Mouse (Mus musculus) heart, adult 9 months (tissue): ENCODE results near the gene Card11.

ENCODE experiments used
- DNase-seq, 2 experiments: peaks; one replicate each; pipeline ENCODE4 v3.0.0; 2022; ENCODE audit warnings: low spot score in 2 of 2

Card11 gene

DNA sequence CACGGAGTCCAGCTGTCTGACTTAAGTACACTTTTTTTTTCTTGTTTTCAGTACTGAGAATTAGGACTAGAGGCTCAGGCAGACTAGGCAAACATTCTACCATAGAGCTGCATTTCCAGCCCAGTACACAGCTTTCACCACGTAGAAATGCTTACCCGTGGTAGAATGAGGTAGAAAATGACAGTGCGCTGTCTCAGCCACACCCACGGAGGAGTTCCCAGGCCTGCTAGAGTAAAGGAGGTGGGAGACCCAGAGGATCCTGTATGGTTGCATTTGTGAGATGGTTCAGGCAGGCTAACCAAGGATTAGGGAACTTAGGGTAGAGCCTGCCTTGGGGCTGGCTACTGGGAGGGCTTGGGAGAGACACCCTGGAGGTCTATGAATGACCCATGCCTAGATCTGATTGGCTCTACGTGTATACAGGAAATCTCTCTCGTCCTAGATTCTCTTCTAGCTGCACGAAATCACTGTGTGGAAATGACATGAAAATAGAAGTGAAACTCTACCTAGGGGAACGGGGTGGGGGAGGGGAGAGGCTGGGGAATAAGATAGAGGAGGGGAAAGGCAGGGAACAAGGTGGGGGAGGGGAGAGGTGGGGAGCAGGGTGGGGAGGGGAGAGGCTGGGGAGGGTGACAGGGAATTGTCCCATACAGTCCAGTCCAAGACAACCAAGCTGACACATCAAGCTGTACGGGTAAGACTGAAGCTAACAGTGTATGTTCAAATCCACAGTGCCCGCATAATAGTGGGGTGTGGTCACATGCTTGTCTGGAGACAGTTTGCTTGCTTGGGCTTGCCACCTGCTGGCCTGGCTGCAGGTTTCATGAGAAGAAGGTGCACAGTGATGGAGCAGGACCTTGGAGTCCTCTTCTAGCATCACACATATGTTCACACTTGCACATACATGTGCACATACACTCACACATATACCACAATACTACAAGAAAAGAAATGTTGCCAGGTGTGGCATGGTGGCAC is 8.0 kb downstream of the Card11 start:
- no peak for DNase-seq

DNA sequence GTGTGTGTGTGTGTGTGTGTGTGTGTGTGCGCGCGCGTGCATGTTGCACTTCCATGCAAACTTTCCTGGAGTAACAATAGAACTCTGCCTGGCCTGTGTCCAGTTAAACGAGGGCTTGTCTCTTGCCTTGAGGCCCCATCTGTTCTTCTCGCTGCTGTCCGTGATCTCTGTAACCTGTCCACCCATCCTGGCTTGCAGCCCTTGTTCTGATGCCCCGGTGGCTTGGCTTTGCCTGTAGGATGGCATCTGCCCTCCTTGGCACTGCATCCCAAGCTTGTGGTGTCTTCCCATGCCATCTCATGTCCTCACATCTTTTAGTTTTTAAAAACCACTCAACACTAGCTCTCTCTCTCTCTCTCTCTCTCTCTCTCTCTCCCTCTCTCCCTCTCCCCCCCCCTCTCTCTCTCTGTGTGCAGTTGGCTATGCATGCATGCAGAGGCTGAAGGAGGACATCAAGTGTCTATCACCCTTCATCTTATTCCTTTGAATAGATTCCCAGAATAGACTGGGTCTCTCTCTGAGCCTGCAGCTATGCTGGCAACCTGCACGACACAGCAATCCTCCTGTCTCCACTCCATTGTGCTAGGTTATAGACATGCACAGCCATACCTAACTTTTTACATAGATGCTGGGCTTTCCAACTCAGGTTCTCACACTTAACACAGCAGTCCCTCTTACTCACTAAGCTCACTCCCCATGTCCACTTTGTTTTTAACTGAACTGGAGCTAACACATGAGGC is 14.9 kb downstream of the Card11 start:
- DNase-seq: no peak

DNA sequence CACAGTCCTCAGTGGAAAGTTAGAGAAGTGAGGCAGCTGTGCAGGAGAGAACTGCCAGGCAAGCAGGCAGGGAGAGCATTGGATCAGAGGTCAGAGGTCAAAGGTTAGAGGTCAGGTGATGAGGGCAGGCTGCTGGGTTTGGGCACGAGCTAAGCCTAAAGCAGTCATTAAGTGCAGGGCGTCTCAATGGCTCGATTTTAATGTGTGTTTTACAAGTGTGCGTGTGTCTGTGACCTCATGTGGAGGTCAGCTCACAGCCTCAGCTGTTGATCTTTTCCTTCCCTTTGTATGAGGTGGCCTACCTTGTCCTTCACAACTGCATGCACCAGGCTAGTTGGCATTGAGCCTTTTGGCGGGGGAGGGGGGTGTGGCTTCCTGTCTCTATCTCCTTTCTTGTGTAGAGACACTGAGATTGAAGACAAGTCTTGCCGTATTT is 19.0 kb downstream of the Card11 start:
- no peak for DNase-seq

DNA sequence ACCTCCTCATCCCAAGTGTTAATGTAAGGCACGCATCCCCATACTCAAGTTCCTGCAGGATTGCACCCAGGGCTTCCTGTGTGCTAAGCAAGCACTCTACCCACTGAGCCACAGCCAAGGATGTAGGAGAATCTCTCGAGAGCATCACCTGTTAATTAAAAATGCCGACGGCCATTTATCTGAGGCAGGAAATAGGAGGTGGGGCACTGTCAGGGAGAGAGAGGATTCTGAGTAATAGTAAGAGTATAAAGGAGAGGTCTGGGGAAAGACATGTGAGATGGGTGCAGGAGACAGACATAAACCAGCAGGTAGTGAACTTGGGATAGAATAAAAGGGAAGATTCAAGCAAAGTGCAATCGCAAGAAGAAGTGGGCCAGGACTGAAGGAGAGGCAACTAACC is 19.6 kb downstream of the Card11 start:
- no peak for DNase-seq

DNA sequence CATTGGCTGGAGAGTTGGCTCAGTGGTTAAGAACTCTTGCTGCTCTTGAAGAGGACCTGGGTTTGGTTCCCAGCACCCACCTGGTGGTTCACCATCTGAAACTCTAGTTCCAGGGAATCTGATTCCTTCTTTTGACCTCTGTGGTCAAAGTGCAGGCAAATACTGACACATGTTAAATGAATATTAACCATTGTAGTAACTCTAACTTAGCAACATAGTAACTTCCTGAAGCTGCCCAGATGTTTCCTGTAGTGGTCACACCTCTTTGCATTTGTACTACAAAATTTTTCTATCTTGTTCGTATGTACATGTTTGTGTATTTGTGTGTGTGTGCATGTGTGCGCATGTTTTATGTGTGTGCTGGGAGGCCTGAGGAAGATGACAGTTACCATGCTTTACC is 20.3 kb downstream of the Card11 start:
- no peak for DNase-seq

DNA sequence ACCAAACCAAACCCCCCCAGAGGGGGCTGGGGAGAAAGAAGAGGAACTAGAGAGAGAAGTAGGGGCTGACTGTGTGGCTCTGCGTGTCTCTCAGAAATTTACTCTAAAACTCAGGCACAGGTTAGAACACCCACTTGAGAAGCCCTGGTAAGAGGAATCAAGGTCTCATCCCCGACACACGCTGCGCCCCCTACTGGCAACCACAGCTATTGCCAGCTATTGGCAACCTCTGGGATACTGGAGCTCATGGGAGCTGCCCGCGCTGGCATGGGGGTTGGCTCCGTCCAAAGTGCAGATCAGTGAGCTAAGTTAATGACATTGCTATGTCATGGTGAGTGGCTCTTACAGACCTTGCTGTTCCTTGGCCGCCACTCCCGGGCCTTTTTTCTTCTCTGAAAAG is 37.4 kb downstream of the Card11 start:
- peak in 1 of 2 experiments; percentile 4 for DNase-seq

DNA sequence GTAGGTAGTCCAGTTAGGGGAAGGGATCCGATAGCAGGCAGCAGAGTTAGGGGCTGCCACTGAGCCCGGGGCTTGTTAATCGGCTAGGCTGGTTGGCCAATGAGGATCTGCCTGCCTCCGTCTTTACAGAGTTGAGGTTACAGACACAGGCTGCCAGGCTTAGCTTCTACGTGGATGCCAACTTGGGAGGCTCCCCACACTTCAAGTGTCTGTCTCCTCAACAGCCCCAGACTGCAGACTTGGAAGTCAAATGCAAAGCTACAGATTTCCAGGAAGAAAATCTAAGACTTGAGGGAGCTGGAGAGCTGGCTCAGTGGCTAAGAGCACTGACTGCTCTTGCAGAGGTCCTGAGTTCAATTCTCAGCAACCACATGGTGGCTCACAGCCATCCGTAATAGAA is 39.6 kb downstream of the Card11 start:
- DNase-seq: no peak

DNA sequence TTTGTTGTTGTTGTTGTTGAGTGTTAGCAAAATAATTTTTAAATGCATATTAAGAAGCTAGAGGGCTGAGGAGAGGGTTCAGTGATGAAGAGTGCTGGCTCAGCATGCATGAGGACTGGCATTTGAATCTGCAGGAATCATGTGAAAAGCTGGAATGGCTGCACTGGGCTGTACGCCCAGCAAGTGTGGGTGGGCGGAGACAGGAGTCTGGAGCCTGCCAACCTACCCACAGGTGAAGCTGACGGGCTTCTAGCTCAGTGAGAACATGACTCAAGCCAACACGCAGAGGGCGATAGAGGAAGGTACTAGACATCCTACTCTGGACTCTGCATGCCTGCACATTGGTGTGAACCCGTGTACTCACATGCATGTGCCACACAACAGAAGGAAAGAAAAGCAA is 41.2 kb downstream of the Card11 start:
- DNase-seq: no peak

DNA sequence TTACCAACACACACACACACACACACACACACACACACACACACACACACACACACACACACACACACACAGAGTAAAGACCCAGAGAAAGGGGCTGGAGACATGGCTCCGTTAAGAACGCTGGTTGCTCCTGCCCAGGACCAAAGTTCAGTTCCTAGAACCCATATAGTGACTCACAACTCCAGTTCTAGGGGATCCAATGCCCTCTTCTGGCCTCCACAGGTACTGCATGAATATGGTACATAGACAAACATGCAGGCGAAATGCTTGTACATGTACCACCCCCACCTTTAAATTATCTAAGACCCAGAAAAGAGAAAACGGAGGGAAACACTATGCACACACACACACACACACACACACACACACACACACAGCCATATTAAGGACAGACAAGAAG is 43.3 kb downstream of the Card11 start:
- no peak for DNase-seq

DNA sequence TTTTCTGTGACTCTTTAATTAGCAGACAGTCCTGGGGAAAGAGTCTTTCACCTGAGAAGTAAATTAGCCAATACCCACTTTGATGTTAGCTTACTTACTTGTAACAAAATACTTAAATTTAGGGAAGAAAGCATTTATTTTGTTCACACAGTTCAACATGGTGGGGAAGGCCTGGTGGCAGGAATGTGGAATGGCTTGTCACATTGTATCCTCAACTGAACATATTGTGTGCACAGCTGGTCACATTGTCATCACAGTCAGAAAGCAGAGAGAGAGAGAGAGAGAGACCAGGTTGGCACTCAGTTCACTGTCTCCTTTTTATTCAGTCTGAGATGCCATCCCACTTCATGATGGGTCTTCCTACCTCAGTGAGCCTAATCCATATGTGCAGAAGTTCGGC is 44.7 kb downstream of the Card11 start:
- DNase-seq: no peak

DNA sequence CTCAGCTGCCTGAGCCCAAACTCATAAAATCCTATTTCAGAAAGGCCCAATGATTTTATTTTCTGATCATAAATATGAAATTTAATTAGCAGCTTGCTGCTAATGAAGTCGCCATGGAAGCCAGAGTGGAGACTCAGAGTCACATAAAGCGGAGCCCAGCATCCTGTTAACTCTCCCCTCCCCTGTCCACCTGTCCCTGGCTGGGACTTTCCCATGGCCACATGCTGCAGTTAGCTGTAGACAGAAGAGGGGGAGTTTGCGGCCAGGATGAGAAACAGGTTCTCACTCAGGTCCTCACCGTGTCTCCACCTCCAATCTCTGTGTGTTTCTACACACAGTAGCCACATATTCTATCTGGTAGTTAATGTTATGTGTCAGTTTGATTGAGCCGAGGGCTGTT is 48.6 kb downstream of the Card11 start:
- no peak for DNase-seq

DNA sequence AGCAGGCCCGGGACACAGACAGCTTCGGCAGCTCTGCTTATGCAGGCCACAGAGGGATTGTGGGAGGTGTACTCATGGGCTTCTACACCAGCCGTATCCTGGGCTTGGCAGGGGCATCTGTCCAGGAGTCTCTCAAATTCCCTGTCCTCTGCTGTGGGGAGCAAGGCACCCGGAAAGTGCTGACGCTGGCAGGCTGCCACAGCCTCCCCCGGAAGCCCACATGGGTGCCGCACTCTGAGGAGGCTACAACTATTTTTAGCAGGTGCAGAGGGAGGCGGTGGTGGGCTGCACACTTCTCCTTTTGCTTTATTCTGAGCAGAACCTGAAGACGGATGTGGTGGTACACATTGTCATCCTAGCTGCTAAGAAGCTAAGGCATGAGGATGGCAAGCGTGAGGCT is 52.4 kb downstream of the Card11 start:
- peak; percentile 4 to 18 for DNase-seq

DNA sequence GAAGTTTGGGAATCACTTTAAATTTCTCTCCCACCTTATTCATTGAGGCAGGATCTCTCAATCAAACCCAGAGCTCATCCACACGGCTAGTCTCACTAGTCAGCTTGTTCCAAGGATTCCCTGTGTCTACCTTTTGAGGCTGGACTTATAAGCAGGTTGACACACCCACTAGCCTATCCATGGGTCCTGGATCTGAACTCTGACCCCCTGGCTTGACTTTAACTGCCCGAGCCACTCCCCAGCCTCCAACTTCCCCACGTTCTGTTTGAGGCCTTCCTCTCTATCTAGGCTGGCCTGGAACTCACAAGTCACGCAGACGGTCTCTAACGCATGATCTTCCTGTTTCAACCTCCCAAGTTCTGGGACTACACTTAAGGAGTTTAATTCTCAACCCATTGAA is 54.3 kb downstream of the Card11 start:
- no peak for DNase-seq

DNA sequence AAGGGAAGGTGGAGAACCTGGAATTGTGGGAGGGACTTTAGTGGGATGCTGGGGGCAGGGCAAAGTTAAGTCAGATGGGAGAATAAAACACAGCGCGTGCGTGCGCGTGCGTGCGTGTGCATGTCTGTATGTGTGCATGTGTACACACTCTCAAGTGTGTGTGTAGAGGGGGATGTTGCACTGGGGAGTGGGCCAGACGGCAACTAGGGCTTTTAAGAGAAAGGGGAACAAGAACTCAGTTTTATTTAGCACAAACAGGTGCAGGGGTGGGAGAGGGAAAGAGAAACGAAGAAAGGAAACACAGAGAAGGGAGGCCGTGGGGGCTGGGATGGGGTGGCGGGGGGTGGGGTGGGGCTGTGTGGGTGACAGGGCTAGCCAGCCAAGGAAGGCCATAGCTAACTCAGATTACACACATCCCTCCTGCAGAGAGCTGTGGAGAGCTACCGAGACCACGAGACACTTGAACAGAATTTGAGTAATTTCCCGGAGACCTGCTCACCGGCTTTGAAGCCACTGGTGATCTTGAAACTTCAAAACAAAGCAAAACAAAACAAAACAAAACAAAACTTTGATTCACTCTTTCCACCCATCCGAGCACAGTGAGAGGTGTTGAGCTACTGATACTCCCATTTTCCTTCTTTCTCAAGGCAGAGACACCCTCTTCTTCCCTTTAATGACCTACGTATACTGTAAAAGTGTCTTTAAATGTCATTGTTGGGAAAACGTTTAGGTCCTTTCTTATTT is 55.8 kb downstream of the Card11 start:
- DNase-seq: peak in 1 of 2 experiments; percentile 5

DNA sequence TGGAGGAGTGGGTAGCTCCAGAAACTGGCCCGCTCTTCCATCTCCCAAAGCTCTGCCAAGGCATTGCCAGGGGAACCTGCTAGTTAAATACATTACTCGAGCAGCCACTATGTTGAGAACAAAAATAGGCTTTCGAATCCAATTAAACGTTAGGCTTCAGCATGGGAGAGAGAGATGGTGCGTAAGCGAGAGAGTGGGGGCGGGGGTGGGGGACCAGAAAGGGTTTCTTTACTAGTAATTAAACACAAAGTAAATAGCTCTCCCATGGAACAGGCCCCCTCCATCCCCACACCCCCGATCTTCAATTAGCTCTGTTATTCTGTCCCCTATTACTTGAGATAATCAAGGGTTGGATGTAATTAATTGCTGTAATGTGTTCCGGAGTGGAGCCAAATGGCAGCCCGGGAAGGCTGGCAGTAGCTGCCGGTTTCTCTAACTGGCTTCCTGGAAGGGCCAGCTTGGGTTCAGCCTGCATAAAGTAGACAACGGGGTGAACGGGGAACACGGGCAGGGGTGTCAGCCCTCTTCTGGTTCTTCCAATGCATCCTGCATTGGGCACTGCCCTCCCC is 59.4 kb downstream of the Card11 start:
- DNase-seq: no peak

DNA sequence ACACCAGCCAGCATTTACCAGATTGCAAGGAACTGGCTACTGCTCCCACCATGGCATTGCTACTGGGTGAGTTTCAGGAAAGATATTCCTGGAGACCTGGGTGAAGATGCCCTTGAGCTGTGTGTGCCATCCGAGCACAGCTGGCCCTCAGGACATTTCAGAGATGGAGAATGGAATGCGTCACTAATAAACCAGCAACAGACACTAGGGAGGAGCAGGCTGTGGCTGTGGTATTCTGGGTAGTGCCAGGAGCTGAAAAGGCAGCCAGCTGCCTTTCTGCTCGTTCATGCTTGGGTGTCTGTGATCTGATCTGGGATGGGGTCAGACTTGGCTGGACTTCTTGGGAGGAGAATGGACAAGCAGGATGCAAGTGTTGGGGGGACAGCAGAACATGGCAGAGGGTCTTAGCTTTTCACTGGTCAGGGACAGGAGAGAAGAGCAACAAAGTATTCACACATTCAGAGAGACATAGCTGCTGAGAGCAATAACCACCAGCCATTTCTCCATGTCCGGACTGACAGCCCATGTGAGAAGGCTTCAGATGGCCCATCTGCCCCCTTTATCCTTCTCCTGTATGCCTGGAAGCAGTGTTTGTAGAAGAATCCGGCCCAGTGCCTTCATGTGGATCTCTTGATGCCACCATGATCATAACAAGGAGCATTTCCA is 60.0 kb downstream of the Card11 start:
- DNase-seq: no peak

DNA sequence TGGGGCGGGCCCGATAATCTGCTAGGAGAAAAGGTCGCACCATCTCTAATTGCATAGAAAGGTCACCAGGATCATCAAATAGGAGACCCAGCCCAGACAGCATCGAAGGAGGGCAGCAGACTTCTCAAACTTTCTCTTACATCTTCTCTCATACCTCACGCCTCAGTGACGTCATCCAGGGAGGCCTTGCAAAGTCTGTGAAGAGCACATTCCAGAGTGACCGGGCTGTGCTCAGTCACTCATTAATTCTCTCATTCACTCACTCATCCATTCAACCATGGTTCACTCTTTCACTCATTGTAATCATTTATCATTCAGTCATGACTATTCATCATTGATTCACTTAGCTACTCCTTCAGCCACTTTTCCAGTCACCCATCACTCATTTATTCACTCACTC is 63.6 kb downstream of the Card11 start:
- DNase-seq: no peak

DNA sequence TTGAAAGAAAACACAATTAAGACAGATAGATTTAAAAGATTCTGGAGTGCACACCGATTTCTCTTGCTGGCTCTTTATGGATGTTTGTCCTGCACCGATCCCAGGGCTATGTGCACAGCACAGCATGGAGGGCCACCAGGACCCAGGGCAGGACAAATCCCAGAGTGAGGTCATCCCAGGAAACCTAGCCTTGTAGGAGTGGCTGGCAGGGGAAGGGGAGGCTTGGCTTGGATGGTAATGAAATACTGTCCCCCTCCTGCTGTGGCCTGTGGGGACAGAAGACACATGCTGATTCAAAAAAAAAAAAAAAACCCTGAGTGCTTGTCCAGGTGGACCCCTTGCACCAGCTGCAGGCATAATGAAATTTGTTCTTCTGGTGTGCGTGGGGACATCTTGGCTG is 64.5 kb downstream of the Card11 start:
- DNase-seq: no peak

DNA sequence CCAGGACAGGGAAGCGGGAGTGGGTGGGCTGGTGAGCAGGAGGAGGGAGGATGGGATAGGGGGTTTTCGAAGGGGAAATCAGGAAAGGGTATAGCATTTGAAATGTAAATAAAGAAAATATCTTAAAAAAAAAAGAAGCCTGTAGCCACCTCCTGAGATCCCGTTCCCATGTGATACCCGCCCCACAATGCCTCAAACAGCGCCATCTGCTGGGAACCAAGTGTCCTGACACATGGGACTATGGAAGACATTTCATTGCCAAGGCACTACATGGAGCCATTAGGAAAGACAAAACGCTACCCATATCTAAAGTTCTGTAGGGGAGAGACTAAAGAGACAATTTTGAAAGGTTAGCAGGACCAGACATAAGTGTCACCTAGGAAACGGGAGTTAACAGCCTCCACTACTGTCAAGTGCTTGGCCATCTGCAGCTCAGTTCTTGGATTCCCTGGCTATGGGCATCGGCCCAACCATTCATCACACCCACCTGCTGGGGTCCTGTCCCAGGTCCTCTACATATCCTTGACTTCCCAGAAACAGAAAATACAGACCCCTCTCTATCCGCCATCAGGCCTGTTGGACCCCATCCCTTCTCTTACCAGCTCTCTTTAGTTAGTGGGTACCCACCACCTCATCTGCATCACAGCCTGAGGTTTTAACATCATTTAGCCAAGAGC is 65.6 kb downstream of the Card11 start:
- DNase-seq: no peak

DNA sequence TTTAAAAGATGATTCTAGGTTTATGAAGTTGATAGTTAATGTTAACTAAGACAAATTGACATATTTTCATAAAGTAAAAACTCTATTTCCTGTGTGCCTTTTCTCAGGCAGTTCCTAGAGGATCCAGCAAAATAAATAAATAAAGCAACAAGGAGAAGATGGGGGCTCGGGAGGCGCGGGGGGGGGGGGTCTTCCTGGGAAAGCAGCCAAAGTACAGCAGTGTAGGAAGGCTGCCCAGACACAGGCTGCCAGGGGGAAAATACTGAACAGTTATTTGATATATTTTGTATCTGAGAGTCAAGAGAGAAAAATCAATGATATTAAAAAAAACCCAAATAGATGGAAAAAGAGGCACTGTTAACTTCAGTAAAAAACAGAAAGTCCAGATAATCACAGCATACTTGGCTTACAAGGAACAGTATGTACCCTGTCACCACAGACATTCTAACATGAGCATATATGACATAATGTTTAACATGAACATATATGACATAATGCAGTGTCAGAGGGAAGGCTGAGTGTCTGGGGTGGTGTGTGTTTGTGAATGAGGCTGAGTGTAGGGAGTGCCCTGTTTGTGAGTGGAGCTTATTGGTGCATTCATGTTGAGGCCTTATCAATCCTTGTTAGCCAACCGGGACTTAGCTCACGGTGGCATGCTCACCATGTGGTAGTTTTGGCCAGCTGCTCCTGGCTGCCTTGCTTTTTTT is 68.7 kb downstream of the Card11 start:
- no peak for DNase-seq
